Mouse (Mus musculus): ENCODE measurements around the gene Onecut1.

- TF ChIP-seq GATA1 (IDR thresholded peaks at IDR 0.05; ENCODE audit: low read length) (no peak), TAL1 (IDR thresholded peaks at IDR 0.05; ENCODE audit: low read length) (no peak)
Measured at GRCm38 (mm10) chr9:74906951-74907350, 45.2 kb downstream of the Onecut1 start.
